Mouse (Mus musculus): ENCODE measurements around the gene Rab12.
"Not testable (repeated sequence)": the region's sequence is repeated elsewhere in the genome, so short reads cannot be mapped to it uniquely, and the experiment has no call there.

Gene Rab12

GRCm38 (mm10) chr17:66519554-66520553 is at the start of gene Rab12:
TSS of gene Rab12 (minus strand) at chr17:66519729.
- peak; percentile 84 for DNase-seq (ENCODE audit: low read depth)

GRCm38 (mm10) chr17:66564213-66564612 is 44.7 kb upstream of the Rab12 start:
- DNase-seq (ENCODE audit: low read depth) = no peak

- DNase-seq (ENCODE audit: low read depth) = no peak
Measured at GRCm38 (mm10) chr17:66563551-66563950, 44.0 kb upstream of the Rab12 start.

GRCm38 (mm10) chr17:66561380-66561779 is 41.9 kb upstream of the Rab12 start:
- no peak for DNase-seq (ENCODE audit: low read depth)

GRCm38 (mm10) chr17:66558404-66559317 is 39.1 kb upstream of the Rab12 start:
- no peak for DNase-seq (ENCODE audit: low read depth)

- no peak for DNase-seq (ENCODE audit: low read depth)
Measured at GRCm38 (mm10) chr17:66552690-66553089, 33.2 kb upstream of the Rab12 start.

- no peak for DNase-seq (ENCODE audit: low read depth)
Measured at GRCm38 (mm10) chr17:66550486-66550885, 31.0 kb upstream of the Rab12 start.

- no peak for DNase-seq (ENCODE audit: low read depth)
Measured at GRCm38 (mm10) chr17:66532285-66532684, 12.8 kb upstream of the Rab12 start.

GRCm38 (mm10) chr17:66523396-66523795 is 3.9 kb upstream of the Rab12 start:
- DNase-seq (ENCODE audit: low read depth) = no peak

GRCm38 (mm10) chr17:66522631-66523030 is 3.1 kb upstream of the Rab12 start:
- not testable (repeated sequence) for DNase-seq (ENCODE audit: low read depth)

GRCm38 (mm10) chr17:66518877-66519553 is 514 bp downstream of the Rab12 start:
- DNase-seq (ENCODE audit: low read depth) = peak; percentile 52

- no peak for DNase-seq (ENCODE audit: low read depth)
Measured at GRCm38 (mm10) chr17:66516953-66517352, 2.6 kb downstream of the Rab12 start.

- DNase-seq (ENCODE audit: low read depth) = peak; percentile 20
Measured at GRCm38 (mm10) chr17:66514288-66514995, 5.1 kb downstream of the Rab12 start.

- no peak for DNase-seq (ENCODE audit: low read depth)
Measured at GRCm38 (mm10) chr17:66512202-66512956, 7.2 kb downstream of the Rab12 start.

- peak; percentile 50 for DNase-seq (ENCODE audit: low read depth)
Measured at GRCm38 (mm10) chr17:66510221-66510683, 9.3 kb downstream of the Rab12 start.

- DNase-seq (ENCODE audit: low read depth) = peak; percentile 85
Measured at GRCm38 (mm10) chr17:66507049-66507954, 12.2 kb downstream of the Rab12 start.

GRCm38 (mm10) chr17:66504964-66505363 is 14.6 kb downstream of the Rab12 start:
- no peak for DNase-seq (ENCODE audit: low read depth)

GRCm38 (mm10) chr17:66504248-66504647 is 15.3 kb downstream of the Rab12 start:
- DNase-seq (ENCODE audit: low read depth) = no peak

GRCm38 (mm10) chr17:66503466-66503865 is 16.1 kb downstream of the Rab12 start:
- no peak for DNase-seq (ENCODE audit: low read depth)

Measured in 416B (cell line).